Mouse (Mus musculus): ENCODE data around the gene Fam173b. TPM values are rescaled to one million over a fixed set of nuclear protein-coding genes. Genes with fewer than 3 reads are reported as not detected.
A peak's percentile ranks its signal among the peaks of the same experiment; 100 is the strongest.

The Fam173b gene
- total RNA-seq, 2 experiments from 2014 or later: 11.2 to 11.3 TPM

DNA sequence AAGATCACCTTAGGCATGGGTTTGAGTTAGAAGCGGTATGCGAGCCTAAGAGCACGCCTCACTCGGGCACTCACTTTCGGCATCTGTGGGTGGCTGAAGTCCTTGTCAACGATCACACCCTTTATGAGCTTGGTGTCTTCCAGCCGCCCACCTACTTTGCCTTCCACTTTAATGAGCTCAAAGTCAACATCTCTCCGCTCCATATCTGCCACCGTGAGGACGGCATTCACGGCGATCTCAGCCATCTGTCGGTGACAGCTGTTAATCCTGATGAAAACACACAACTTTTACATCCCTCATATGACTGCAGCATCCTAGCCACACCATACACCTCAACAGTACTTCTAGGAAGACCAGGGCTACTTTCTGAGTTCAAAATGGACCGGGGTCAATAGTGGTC, 7.4 kb upstream of the Fam173b start:
- Histone ChIP-seq H3K4me3 (no peak overlapping the region), H3K27ac (0 out of 2 replicates have a peak overlapping the region, but pooled peaks have one; percentile 28)
- TF ChIP-seq CTCF (conservative IDR thresholded peaks at IDR 0.05): no peak
- DNase-seq (ENCODE audit: low spot score in 2 of 2): no peak

DNA sequence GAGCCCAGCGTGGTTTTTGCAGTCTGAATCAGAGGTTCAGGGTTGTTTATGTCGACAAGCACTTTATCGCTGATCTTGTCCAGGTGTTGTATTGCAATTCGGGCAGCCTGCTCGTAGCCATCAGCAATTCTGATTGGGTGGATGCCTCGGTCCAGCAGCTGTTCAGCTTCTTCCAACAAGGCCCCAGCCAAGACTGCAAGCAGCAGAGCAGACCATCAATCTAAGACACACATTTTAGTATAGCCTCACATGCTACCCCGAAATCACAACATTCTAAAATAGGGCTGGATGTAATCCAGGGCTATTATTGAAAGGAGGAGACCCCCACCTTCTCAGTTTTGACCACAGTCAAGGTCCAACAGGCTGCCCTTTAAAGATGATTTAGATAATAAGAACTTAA, 6.0 kb upstream of the Fam173b start:
- Histone ChIP-seq H3K27ac (no peak overlapping the region), H3K4me3 (no peak overlapping the region)
- no peak for TF ChIP-seq CTCF (conservative IDR thresholded peaks at IDR 0.05)
- DNase-seq (ENCODE audit: low spot score in 2 of 2): no peak

DNA sequence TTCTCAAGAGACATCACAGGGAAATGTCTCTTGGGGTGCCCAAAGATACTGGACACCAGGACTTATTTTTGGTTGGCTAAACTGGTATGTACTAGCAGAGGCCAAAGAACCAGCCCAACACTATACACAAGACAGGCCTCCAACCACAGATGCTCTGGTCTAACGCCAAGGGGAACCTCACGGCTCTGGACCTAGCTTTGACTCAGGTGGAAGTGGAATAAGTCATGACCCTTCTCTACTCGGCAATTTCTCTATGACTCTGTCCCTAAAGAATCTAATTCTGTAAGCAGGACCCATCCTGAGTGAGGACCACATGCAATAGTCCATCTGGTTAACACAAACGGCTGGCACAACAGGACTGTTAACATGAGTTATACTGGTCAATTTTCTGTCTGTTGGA, 1.8 kb upstream of the Fam173b start:
- H3K4me3 ChIP-seq: peak overlapping the region; percentile 73
- no peak overlapping the region for H3K27ac ChIP-seq
- TF ChIP-seq CTCF (conservative IDR thresholded peaks at IDR 0.05): no peak
- no peak for DNase-seq (ENCODE audit: low spot score in 2 of 2)

GRCm38 (mm10) chr15:31601279-31601645, 390 bp upstream of the Fam173b start:
- peak overlapping the region; percentile 98 for H3K27ac ChIP-seq
- peak overlapping the region; percentile 73 for H3K4me3 ChIP-seq
- DNase-seq (ENCODE audit: low spot score in 2 of 2): no peak
- TF ChIP-seq CTCF (conservative IDR thresholded peaks at IDR 0.05): no peak

DNA sequence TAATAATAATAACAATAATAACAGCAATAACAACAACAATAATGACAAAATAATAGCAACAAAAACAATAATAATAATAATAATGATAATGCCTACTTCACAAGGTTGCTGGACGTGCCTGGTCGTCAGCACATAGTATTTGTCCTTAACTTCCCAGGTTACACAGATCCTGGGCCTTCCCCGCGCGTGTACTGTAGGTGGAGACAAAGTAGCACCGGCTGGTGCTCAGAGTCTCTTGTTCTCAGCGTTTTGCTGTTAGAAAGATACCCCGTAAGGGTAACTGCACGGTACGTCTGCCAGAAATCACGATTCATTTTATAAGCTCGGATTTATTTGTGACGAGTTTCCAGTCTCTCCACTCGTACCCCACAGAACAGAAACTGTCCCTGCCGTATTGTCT, 774 bp downstream of the Fam173b start:
- TF ChIP-seq CTCF (conservative IDR thresholded peaks at IDR 0.05): peak; percentile 72
- Histone ChIP-seq H3K27ac (peak overlapping the region; percentile 98), H3K4me3 (peak overlapping the region; percentile 73)
- DNase-seq (ENCODE audit: low spot score in 2 of 2): peak in 1 of 2 experiments; percentile 55

DNA sequence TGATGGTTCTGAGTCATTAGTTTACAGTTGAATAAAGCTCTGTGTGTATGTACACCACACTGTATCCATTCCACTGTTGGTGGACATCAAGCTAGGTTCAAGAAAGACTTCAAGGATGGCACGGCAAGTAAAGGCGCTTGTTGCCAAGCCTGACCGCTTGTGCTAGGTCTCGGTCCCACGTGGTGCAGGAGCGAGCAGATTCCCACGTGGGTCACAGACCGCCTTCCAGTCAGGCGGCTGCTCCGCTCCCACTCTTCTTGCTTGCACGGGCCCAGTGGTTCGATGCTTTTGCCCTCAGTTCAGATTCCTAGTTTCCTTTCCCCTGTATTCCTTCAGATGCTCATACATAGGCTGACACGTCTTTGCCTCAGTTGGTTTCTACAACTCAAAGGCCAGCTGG, 1.5 kb downstream of the Fam173b start:
- no peak for TF ChIP-seq CTCF (conservative IDR thresholded peaks at IDR 0.05)
- no peak for DNase-seq (ENCODE audit: low spot score in 2 of 2)
- Histone ChIP-seq H3K4me3 (no peak overlapping the region), H3K27ac (peak overlapping the region; percentile 98)

DNA sequence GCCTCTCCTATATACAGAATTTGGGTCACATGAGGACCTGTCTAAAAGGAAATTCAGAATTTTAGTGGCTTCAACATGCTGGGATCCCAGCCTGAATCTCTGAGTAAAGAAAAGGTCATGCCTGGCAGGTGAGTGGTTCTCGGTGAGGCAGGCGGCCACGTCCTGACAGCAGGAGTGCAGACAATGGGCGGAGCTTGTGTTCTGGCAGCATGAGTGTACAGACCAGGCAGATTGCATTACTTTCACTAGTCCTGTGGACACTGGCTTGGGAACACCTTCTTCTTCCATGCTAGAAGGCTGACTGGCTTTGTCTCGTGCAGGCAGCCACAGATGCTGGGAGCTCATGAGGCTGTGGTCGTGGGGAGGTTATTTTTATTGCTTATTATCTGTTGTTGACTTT, 5.2 kb downstream of the Fam173b start:
- Histone ChIP-seq H3K4me3 (no peak overlapping the region), H3K27ac (no peak overlapping the region)
- no peak for TF ChIP-seq CTCF (conservative IDR thresholded peaks at IDR 0.05)
- no peak for DNase-seq (ENCODE audit: low spot score in 2 of 2)

DNA sequence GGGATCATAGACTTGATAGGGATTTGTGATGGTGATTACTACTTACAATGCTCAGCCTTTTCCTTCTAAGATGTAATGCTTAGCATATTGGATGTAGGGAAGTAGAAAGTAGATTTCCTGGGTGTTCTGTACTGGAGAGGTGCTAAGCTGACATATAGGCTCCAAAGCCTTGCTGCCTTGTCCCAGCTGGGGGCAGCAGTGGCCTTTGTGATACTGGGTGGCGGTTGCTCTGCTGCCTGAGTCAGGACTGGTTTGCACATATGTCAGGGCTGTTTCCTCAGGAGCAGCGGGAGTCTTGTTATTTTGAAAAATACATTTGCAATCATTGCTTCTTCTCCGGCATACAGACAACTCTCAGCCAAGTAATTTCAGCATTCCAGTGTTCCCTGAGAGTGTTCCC, 9.4 kb downstream of the Fam173b start:
- TF ChIP-seq CTCF (conservative IDR thresholded peaks at IDR 0.05): peak; percentile 80
- Histone ChIP-seq H3K4me3 (no peak overlapping the region), H3K27ac (no peak overlapping the region)
- peak in 1 of 2 experiments; percentile 41 for DNase-seq (ENCODE audit: low spot score in 2 of 2)

DNA sequence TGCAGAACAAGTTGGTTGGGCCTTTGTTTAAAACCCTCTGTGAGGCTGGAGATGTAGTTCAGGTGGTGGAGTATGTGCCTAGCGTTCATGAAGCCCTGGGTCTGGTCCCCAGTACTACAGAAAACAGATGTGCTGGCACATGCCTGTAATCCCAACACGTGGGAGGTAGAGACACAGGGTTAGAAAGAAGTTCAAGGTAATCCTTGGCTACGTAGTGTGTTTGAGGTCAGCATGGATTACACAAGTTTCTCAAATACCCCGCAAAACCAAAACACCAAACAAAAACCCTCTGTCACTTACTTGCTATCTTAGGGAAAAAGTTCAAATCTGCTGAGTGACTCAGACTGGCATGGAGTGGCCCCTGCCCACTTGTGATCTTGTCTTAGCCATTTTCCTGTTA, 10.3 kb downstream of the Fam173b start:
- no peak overlapping the region for H3K4me3 ChIP-seq

DNA sequence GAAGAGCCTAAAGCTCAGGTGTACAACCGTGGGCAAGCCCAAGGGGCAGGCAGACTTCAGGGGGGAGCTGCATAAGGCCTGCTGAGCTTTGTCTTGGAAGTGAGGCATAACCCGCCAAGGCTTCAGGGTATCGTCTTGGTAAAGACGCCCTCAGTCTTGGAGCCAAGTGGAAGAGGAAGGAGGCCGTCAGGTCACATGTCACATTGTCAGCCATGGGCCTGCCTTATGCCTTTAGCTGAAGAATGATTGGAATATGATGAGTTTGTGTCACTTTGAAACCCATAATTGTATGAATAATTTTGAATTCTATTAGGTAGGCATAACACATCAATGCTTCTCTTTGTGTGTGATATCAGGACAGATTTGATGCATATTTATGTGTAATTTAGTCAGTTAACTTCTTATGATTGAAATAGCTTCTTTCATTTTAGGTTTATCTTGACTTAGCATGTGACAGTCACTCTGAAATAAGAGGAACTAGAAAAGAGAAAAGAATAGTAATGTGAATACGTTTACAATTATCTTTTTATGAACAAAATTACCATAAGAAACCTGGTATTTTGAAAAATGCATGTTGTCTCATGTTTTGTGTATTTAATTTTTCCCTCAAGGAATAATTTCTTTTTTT, 12.3 kb downstream of the Fam173b start:
- no peak overlapping the region for H3K27ac ChIP-seq
- no peak overlapping the region for H3K4me3 ChIP-seq
- no peak for TF ChIP-seq CTCF (conservative IDR thresholded peaks at IDR 0.05)
- no peak for DNase-seq (ENCODE audit: low spot score in 2 of 2)

More for the DNA sequence above, 10.3 kb downstream of the Fam173b start:
- no peak for DNase-seq (ENCODE audit: low spot score in 2 of 2)
- H3K27ac ChIP-seq: no peak overlapping the region
- TF ChIP-seq CTCF (conservative IDR thresholded peaks at IDR 0.05): no peak

DNA sequence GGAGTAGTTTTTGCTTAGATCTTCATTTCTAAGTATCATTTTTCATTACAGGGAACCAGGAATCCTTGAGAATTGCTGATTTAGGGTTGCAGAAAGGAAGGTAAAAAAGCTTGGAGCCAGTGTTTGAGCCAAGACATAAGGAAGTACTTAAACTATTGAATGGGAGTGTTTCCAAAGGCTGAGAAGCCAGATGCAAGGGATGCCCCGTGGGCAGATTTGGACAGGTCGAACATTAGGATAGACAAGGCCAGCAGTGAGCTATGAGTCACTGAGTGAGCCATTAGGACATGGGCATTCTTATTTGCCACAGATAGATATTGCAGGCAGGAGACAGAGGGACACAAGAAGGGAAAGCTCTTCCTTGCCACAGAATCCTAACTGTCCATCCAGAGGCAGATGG, 13.0 kb downstream of the Fam173b start:
- DNase-seq (ENCODE audit: low spot score in 2 of 2): no peak
- TF ChIP-seq CTCF (conservative IDR thresholded peaks at IDR 0.05): no peak
- Histone ChIP-seq H3K27ac (no peak overlapping the region), H3K4me3 (no peak overlapping the region)

- TF ChIP-seq CTCF (conservative IDR thresholded peaks at IDR 0.05): no peak
- no peak for DNase-seq (ENCODE audit: low spot score in 2 of 2)
- no peak overlapping the region for H3K4me3 ChIP-seq
These were observed 15.6 kb downstream of the Fam173b start for GRCm38 (mm10) chr15:31617261-31617660.

GRCm38 (mm10) chr15:31619521-31619920, 17.9 kb downstream of the Fam173b start:
- TF ChIP-seq CTCF (conservative IDR thresholded peaks at IDR 0.05): peak; percentile 71
- Histone ChIP-seq H3K4me3 (no peak overlapping the region), H3K27ac (no peak overlapping the region)
- peak in 1 of 2 experiments; percentile 51 for DNase-seq (ENCODE audit: low spot score in 2 of 2)

More at GRCm38 (mm10) chr15:31617261-31617660, 15.6 kb downstream of the Fam173b start:
- no peak overlapping the region for H3K27ac ChIP-seq
